Mouse (Mus musculus) urinary bladder, postnatal 36 days (tissue): Measurements from ENCODE around the gene Mamld1.

Experiments used
- DNase-seq, 2 experiments: peaks; one replicate each; pipeline ENCODE4 v3.0.0; 2022; ENCODE audit warnings: low spot score in 2 of 2, mixed read lengths in 1 of 2

The Mamld1 gene

GRCm38 (mm10) chrX:71131464-71131863 is 81.4 kb downstream of the Mamld1 start:
- DNase-seq: no peak

GRCm38 (mm10) chrX:71141390-71141789 is 91.3 kb downstream of the Mamld1 start:
- no peak for DNase-seq

- no peak for DNase-seq
Measured at GRCm38 (mm10) chrX:71149441-71150050, 99.5 kb downstream of the Mamld1 start.

- DNase-seq: peak; percentile 2 to 50
Measured at GRCm38 (mm10) chrX:71150551-71151001, 100.5 kb downstream of the Mamld1 start.

GRCm38 (mm10) chrX:71181526-71181925 is 131.5 kb downstream of the Mamld1 start:
- DNase-seq: no peak

- DNase-seq: peak in 1 of 2 experiments; percentile 25
Measured at GRCm38 (mm10) chrX:71183671-71184070, 133.6 kb downstream of the Mamld1 start.

GRCm38 (mm10) chrX:71186396-71186795 is 136.3 kb downstream of the Mamld1 start:
- no peak for DNase-seq

GRCm38 (mm10) chrX:71204776-71205175 is 154.7 kb downstream of the Mamld1 start:
- no peak for DNase-seq
